Mouse (Mus musculus) ES-Bruce4 (cell line): Measurements from ENCODE around the gene Slc7a14.

Experiments
- CTCF ChIP-seq: IDR thresholded peaks from one replicate; pipeline ENCODE4 v1.8.1; 2011; ENCODE audit warnings: low read depth, low read length
- POLR2A ChIP-seq: IDR thresholded peaks from one replicate; pipeline ENCODE4 v1.8.1; 2011; ENCODE audit warnings: low read length; ENCODE audit not compliant: insufficient read depth

- no peak for TF ChIP-seq CTCF
- TF ChIP-seq POLR2A: no peak
Observed at GRCm38 (mm10) chr3:31274875-31275274, 35.3 kb downstream of the Slc7a14 start.
